ENCODE assay signal across 28 mouse cellular contexts in genomic region chr15:16661226-16661625, GRCm38 (mm10).
"Had no signal": no experiment of that assay in that cellular context is flagged by ENCODE, and none has a peak within 500 bp of the region (broad histone marks: within the 10 kb centered on the region; RNA-seq: fewer than 3 reads in every experiment).

No protein-coding gene starts in this region.

- H3K4me2 ChIP-seq: heart, embryonic 11.5 days; heart, embryonic 13.5 days; heart, embryonic 15.5 days; hindbrain, embryonic 13.5 days; hindbrain, embryonic 15.5 days; kidney, embryonic 15.5 days; limb, embryonic 13.5 days; limb, embryonic 15.5 days; liver, embryonic 12.5 days had no signal

- ATAC-seq: hindbrain, postnatal 0 days; intestine, embryonic 16.5 days; liver, embryonic 12.5 days had no signal

- H3K27me3 ChIP-seq: heart, embryonic 13.5 days; heart, embryonic 15.5 days; hindbrain, embryonic 13.5 days; hindbrain, embryonic 15.5 days; kidney, embryonic 15.5 days; limb, embryonic 13.5 days; limb, embryonic 15.5 days; liver, embryonic 12.5 days had no signal

- H3K9me3 ChIP-seq: heart, embryonic 13.5 days; heart, embryonic 15.5 days; hindbrain, embryonic 13.5 days; hindbrain, embryonic 15.5 days; kidney, embryonic 15.5 days; limb, embryonic 13.5 days; limb, embryonic 15.5 days; liver, embryonic 12.5 days had no signal

- H3K4me1 ChIP-seq: heart, embryonic 13.5 days; heart, embryonic 15.5 days; hindbrain, embryonic 13.5 days; hindbrain, embryonic 15.5 days; kidney, embryonic 15.5 days; limb, embryonic 13.5 days; limb, embryonic 15.5 days; liver, embryonic 12.5 days had no signal

- H3K4me3 ChIP-seq: gastrocnemius, adult 2 months; heart, adult 2 months; heart, embryonic 13.5 days; heart, embryonic 15.5 days; hindbrain, embryonic 13.5 days; hindbrain, embryonic 15.5 days; kidney, embryonic 15.5 days; layer of hippocampus, adult 2 months; left cerebral cortex, adult 2 months; limb, embryonic 13.5 days; limb, embryonic 15.5 days; liver, embryonic 12.5 days had no signal

- H3K9ac ChIP-seq: heart, embryonic 13.5 days; heart, embryonic 15.5 days; hindbrain, embryonic 13.5 days; hindbrain, embryonic 15.5 days; kidney, embryonic 15.5 days; limb, embryonic 13.5 days; limb, embryonic 15.5 days; liver, embryonic 12.5 days; liver, embryonic 14.5 days had no signal

- H3K36me3 ChIP-seq: heart, embryonic 13.5 days; heart, embryonic 15.5 days; hindbrain, embryonic 13.5 days; hindbrain, embryonic 15.5 days; kidney, embryonic 15.5 days; limb, embryonic 13.5 days; limb, embryonic 15.5 days; liver, embryonic 12.5 days had no signal

- H3K27ac ChIP-seq: gastrocnemius, adult 2 months; heart, adult 2 months; heart, embryonic 13.5 days; heart, embryonic 15.5 days; hindbrain, embryonic 13.5 days; hindbrain, embryonic 15.5 days; hindbrain, postnatal 0 days; kidney, embryonic 15.5 days; kidney, postnatal 0 days; layer of hippocampus, adult 2 months; left cerebral cortex, adult 2 months; limb, embryonic 13.5 days; limb, embryonic 15.5 days; liver, embryonic 12.5 days; liver, embryonic 14.5 days had no signal

- DNase-seq: gastrocnemius, adult 2 months; gastrocnemius, postnatal 10 days; gastrocnemius, postnatal 25 days; heart, adult 11 months; heart, adult 2 months; heart, postnatal 14 days; heart, postnatal 36 days; kidney, adult 11 months; kidney, adult 2 months; kidney, adult 9 months; kidney, postnatal 25 days; kidney, postnatal 4 days; left cerebral cortex, postnatal 4 days had no signal
